ENCODE assay signal across 8 mouse cellular contexts in genomic region chr2:38375606-38376304, GRCm38 (mm10). TPM values are rescaled to one million over a fixed set of nuclear protein-coding genes. Genes with fewer than 3 reads are reported as not detected.
DNase-seq lines count a peak whose midpoint lies in the region; ATAC-seq and TF ChIP-seq lines count a peak whose summit lies in the region.

No protein-coding gene starts in this region.

- 4% methylated on average over 20 of the region's 20 CpGs for WGBS in intestine, embryonic 16.5 days
- 2% methylated on average over 20 of the region's 20 CpGs for WGBS in lung, postnatal 0 days
- WGBS in small intestine, adult 2 months: 11% methylated on average over 20 of the region's 20 CpGs

- no peak overlapping the region for H3K27ac ChIP-seq in cortical plate, adult 2 months (ENCODE audit: insufficient read depth, low read length)
- no peak overlapping the region for H3K27ac ChIP-seq in intestine, embryonic 16.5 days (ENCODE audit: low read length)
- H3K27ac ChIP-seq in lung, postnatal 0 days (ENCODE audit: low read length): no peak overlapping the region
- H3K27ac ChIP-seq in small intestine, adult 2 months (ENCODE audit: insufficient read depth, low read depth, low read length): no peak overlapping the region

- no peaks in the 10 kb centered on the region for H3K36me3 ChIP-seq in intestine, embryonic 16.5 days (ENCODE audit: control insufficient read depth, insufficient read depth, low read length)
- no peaks in the 10 kb centered on the region for H3K36me3 ChIP-seq in lung, postnatal 0 days (ENCODE audit: insufficient read depth, low read length)
- H3K36me3 ChIP-seq in small intestine, adult 2 months (ENCODE audit: control insufficient read depth, insufficient read depth, low read length): no peaks in the 10 kb centered on the region

- 0 out of 2 replicates have a peak overlapping the region, but pooled peaks have one; percentile 27 for H3K4me2 ChIP-seq in intestine, embryonic 16.5 days (ENCODE audit: low read depth, low read length)
- no peak overlapping the region for H3K4me2 ChIP-seq in lung, postnatal 0 days (replicated peaks; ENCODE audit: low read depth, low read length)

- no peaks in the 10 kb centered on the region for H3K4me1 ChIP-seq in cortical plate, adult 2 months (ENCODE audit: control insufficient read depth, insufficient read depth, low read length)
- 0 out of 2 replicates have a peak, but pooled peaks cover 4% of the 10 kb centered on the region for H3K4me1 ChIP-seq in intestine, embryonic 16.5 days (ENCODE audit: control insufficient read depth, insufficient read depth, low read length)
- H3K4me1 ChIP-seq in lung, postnatal 0 days (ENCODE audit: insufficient read depth, low read depth, low read length): no peaks in the 10 kb centered on the region
- peaks cover 2% of the 10 kb centered on the region; the same call in 1 of the 2 replicates for H3K4me1 ChIP-seq in small intestine, adult 2 months (ENCODE audit: control insufficient read depth, insufficient read depth, insufficient read length, low read length)

- peak; percentile 56 to 61 for DNase-seq in CD8-positive naive resting alpha-beta T cell, adult 2 months (ENCODE audit: low read depth in 2 of 2, low spot score in 2 of 2)
- peak; percentile 57 for DNase-seq in NIH3T3 (ENCODE audit: low read depth)
- DNase-seq in heart, adult 11 months: peak; percentile 97
- DNase-seq in lung, postnatal 0 days (ENCODE audit: low spot score): peak; percentile 56
- DNase-seq in urinary bladder, postnatal 14 days (ENCODE audit: low spot score): no peak

- no peak for TF ChIP-seq EP300 in lung, postnatal 0 days (IDR thresholded peaks at IDR 0.05)

- H3K9ac ChIP-seq in intestine, embryonic 16.5 days (ENCODE audit: low read depth, low read length): no peak overlapping the region
- no peak overlapping the region for H3K9ac ChIP-seq in lung, postnatal 0 days (replicated peaks; ENCODE audit: low read depth)

- peaks cover 37% of the 10 kb centered on the region for H3K27me3 ChIP-seq in intestine, embryonic 16.5 days (replicated peaks; ENCODE audit: control insufficient read depth, insufficient read depth, low read length)
- H3K27me3 ChIP-seq in lung, postnatal 0 days (replicated peaks; ENCODE audit: insufficient read depth, low read length): peaks cover 14% of the 10 kb centered on the region; the same call in 1 of the 2 replicates
- H3K27me3 ChIP-seq in small intestine, adult 2 months (ENCODE audit: control insufficient read depth, insufficient read depth, low read length): peaks cover 20% of the 10 kb centered on the region

- peak; percentile 44 for ATAC-seq in intestine, embryonic 16.5 days
- ATAC-seq in lung, postnatal 0 days: peak; percentile 44; the same call in 1 of the 2 replicates

- H3K4me3 ChIP-seq in cortical plate, adult 2 months (ENCODE audit: insufficient read depth, low read length): no peak overlapping the region
- H3K4me3 ChIP-seq in intestine, embryonic 16.5 days (ENCODE audit: low read length): no peak overlapping the region
- H3K4me3 ChIP-seq in lung, postnatal 0 days (ENCODE audit: low read depth, low read length): no peak overlapping the region
- H3K4me3 ChIP-seq in small intestine, adult 2 months (ENCODE audit: low read depth, low read length): no peak overlapping the region

- no peaks in the 10 kb centered on the region for H3K9me3 ChIP-seq in intestine, embryonic 16.5 days (ENCODE audit: control insufficient read depth, low read length)
- no peaks in the 10 kb centered on the region for H3K9me3 ChIP-seq in lung, postnatal 0 days (ENCODE audit: low read length)

- no peak for TF ChIP-seq POLR2A in cortical plate, adult 2 months (IDR thresholded peaks at IDR 0.05; ENCODE audit: extremely low read depth, insufficient read depth, low read length)
- TF ChIP-seq POLR2A in small intestine, adult 2 months (IDR thresholded peaks at IDR 0.05; ENCODE audit: low read depth, low read length): no peak

- TF ChIP-seq CTCF in cortical plate, adult 2 months (IDR thresholded peaks at IDR 0.05; ENCODE audit: extremely low read depth, insufficient read depth, low read length): peak; percentile 71
- peak; percentile 96 for TF ChIP-seq CTCF in lung, postnatal 0 days (IDR thresholded peaks at IDR 0.05)
- TF ChIP-seq CTCF in small intestine, adult 2 months (IDR thresholded peaks at IDR 0.05; ENCODE audit: extremely low read depth, insufficient read length, insufficient replicate concordance, low read depth, low read length): peak; percentile 90

RNA-seq across cellular contexts. Expression of gene Lhx2, which starts 36.7 kb away (rescaled TPM):
- polyA plus RNA-seq in cortical plate, adult 2 months (2012; rRNA removed): 82.4 and 83.3 TPM in 2 replicates
- polyA plus RNA-seq in intestine, embryonic 16.5 days (2015; fragmentation: Nextera tagmentation; extraction: Ambion mirVana): 0.05 TPM in 1 of 2 replicates, not detected in the other
- polyA plus RNA-seq in lung, postnatal 0 days (2015; fragmentation: Nextera tagmentation; extraction: Ambion mirVana): not detected in 2 replicates
- polyA plus RNA-seq in small intestine, adult 2 months (2012; rRNA removed): 0.05 and 0.08 TPM in 2 replicates

Comparison
In these comparisons a context has a peak if more than half of its experiments do, and no peak if none do; other contexts are left out.
1. RNA of gene Lhx2, which starts 36.7 kb away (polyA plus RNA-seq): 82.4 to 83.3 TPM in cortical plate, adult 2 months; 0.05 to 0.08 TPM in small intestine, adult 2 months, 0.05 TPM in intestine, embryonic 16.5 days and not detected in lung, postnatal 0 days; every median in the first group is over 10 times any median in the second.
2. Peak in every context shown above with its lines, with median percentiles within 50 percentile points of each other: CTCF ChIP-seq.